Mouse (Mus musculus) MEL (cell line): Measurements from ENCODE around the gene Clic4. TPM values are rescaled to one million over a fixed set of nuclear protein-coding genes. Genes with fewer than 3 reads are reported as not detected.

Experiments
- DNase-seq: peaks from one replicate; pipeline ENCODE4 v3.0.0; 2011; ENCODE audit warnings: low read depth, low spot score
- H3K27ac ChIP-seq: 2 replicates; pipeline ENCODE4 v1.5.1; 2012; ENCODE audit warnings: low read depth, mild to moderate bottlenecking, control low read depth, low read length, moderate library complexity; ENCODE audit not compliant: control insufficient read depth
- H3K27me3 ChIP-seq, 2 experiments: fragments of 150-350 bp in 1 of 2; sonication (generic) in 1 of 2; 2 replicates each; pipeline ENCODE4 v1.6.1; 2012; ENCODE audit warnings: low read length in 2 of 2, mild to moderate bottlenecking in 2 of 2, improper control_type of control experiment in 1 of 2, moderate library complexity in 1 of 2; ENCODE audit not compliant: insufficient read depth in 2 of 2, control insufficient read depth in 1 of 2
- H3K36me3 ChIP-seq, 2 experiments: 2 replicates each; pipeline ENCODE4 v1.6.1; 2012 to 2014; ENCODE audit warnings: low read length in 2 of 2, improper control_type of control experiment in 1 of 2, inconsistent platforms in 1 of 2, mild to moderate bottlenecking in 1 of 2; ENCODE audit not compliant: insufficient read depth in 2 of 2, control insufficient read depth in 1 of 2
- H3K4me1 ChIP-seq, 2 experiments: fragments of 150-350 bp in 1 of 2; sonication (generic) in 1 of 2; 2 replicates each; pipeline ENCODE4 v1.6.1; 2012; ENCODE audit warnings: low read length in 2 of 2, improper control_type of control experiment in 1 of 2, mild to moderate bottlenecking in 1 of 2; ENCODE audit not compliant: insufficient read depth in 2 of 2, control insufficient read depth in 1 of 2
- H3K4me3 ChIP-seq, 2 experiments: fragments of 150-350 bp in 1 of 2; sonication (generic) in 1 of 2; 2 replicates each; pipeline ENCODE4 v1.5.1; 2012; ENCODE audit warnings: low read depth in 2 of 2, low read length in 2 of 2, mild to moderate bottlenecking in 2 of 2, moderate library complexity in 2 of 2, control low read depth in 1 of 2, improper control_type of control experiment in 1 of 2; ENCODE audit not compliant: control insufficient read depth in 1 of 2, insufficient read depth in 1 of 2
- H3K79me2 ChIP-seq: 2 replicates; pipeline ENCODE4 v1.6.1; 2012; ENCODE audit warnings: mild to moderate bottlenecking, low read length, moderate library complexity; ENCODE audit not compliant: control insufficient read depth, poor library complexity, insufficient read depth
- H3K9ac ChIP-seq: 2 replicates; pipeline ENCODE4 v1.6.1; 2012; ENCODE audit warnings: low read depth, mild to moderate bottlenecking, control low read depth, low read length, moderate library complexity; ENCODE audit not compliant: control insufficient read depth, poor library complexity, severe bottlenecking
- H3K9me3 ChIP-seq: fragments of 150-350 bp; sonication (generic); replicated peaks from 2 replicates; pipeline ENCODE4 v1.6.1; 2012; ENCODE audit warnings: mild to moderate bottlenecking, low read length, improper control_type of control experiment, moderate library complexity; ENCODE audit not compliant: insufficient read depth
- E2F4 ChIP-seq: IDR thresholded peaks from 2 replicates; pipeline ENCODE4 v1.6.1; 2011; ENCODE audit warnings: low read depth, low read length, improper control_type of control experiment, borderline replicate concordance
- ELF1 ChIP-seq: IDR thresholded peaks from 2 replicates; pipeline ENCODE4 v1.6.1; 2014; ENCODE audit warnings: low read depth, mild to moderate bottlenecking, inconsistent platforms, low read length, improper control_type of control experiment, moderate library complexity
- EP300 ChIP-seq, 2 experiments: IDR thresholded peaks; 2 replicates each; pipeline ENCODE4 v1.6.1; 2011; ENCODE audit warnings: improper control_type of control experiment in 2 of 2, low read length in 2 of 2, low read depth in 1 of 2, mild to moderate bottlenecking in 1 of 2
- GABPA ChIP-seq: IDR thresholded peaks from 2 replicates; pipeline ENCODE4 v1.6.1; 2012; ENCODE audit warnings: low read depth, mild to moderate bottlenecking, inconsistent platforms, low read length, improper control_type of control experiment, moderate library complexity
- HCFC1 ChIP-seq: IDR thresholded peaks from 2 replicates; pipeline ENCODE4 v1.6.1; 2012; ENCODE audit warnings: low read depth, mild to moderate bottlenecking, inconsistent platforms, low read length, improper control_type of control experiment, moderate library complexity
- KAT2A ChIP-seq: conservative IDR thresholded peaks from 2 replicates; pipeline ENCODE4 v1.6.1; 2012; ENCODE audit warnings: low read depth, low read length, improper control_type of control experiment, inconsistent platforms
- MAFK ChIP-seq: IDR thresholded peaks from 2 replicates; pipeline ENCODE4 v1.6.1; 2011; ENCODE audit warnings: low read depth, mild to moderate bottlenecking, low read length, improper control_type of control experiment, borderline replicate concordance
- MAX ChIP-seq: IDR thresholded peaks from 2 replicates; pipeline ENCODE4 v1.6.1; 2011; ENCODE audit warnings: low read length, improper control_type of control experiment
- MAZ ChIP-seq: IDR thresholded peaks from 2 replicates; pipeline ENCODE4 v1.6.1; 2012; ENCODE audit warnings: low read depth, mild to moderate bottlenecking, inconsistent platforms, low read length, improper control_type of control experiment
- MXI1 ChIP-seq: IDR thresholded peaks from 2 replicates; pipeline ENCODE4 v1.6.1; 2011; ENCODE audit warnings: mild to moderate bottlenecking, low read depth, low read length, improper control_type of control experiment
- MYB ChIP-seq: IDR thresholded peaks from 2 replicates; pipeline ENCODE4 v1.6.1; 2011; ENCODE audit warnings: mild to moderate bottlenecking, low read depth, low read length, improper control_type of control experiment
- MYC ChIP-seq: IDR thresholded peaks from 2 replicates; pipeline ENCODE4 v1.6.1; 2011; ENCODE audit warnings: low read depth, mild to moderate bottlenecking, low read length, improper control_type of control experiment, moderate library complexity
- NELFE ChIP-seq: IDR thresholded peaks from 2 replicates; pipeline ENCODE4 v1.6.1; 2011; ENCODE audit warnings: low read depth, low read length, improper control_type of control experiment
- POLR2AphosphoS2 ChIP-seq: IDR thresholded peaks from 2 replicates; pipeline ENCODE4 v1.6.1; 2011; ENCODE audit warnings: low read length, improper control_type of control experiment
- POLR2AphosphoS5 ChIP-seq: IDR thresholded peaks from 2 replicates; pipeline ENCODE4 v1.6.1; 2012; ENCODE audit warnings: low read depth, borderline replicate concordance, mild to moderate bottlenecking, inconsistent platforms, low read length, moderate library complexity, mixed read lengths
- RAD21 ChIP-seq: IDR thresholded peaks from 2 replicates; pipeline ENCODE4 v1.6.1; 2011; ENCODE audit warnings: mild to moderate bottlenecking, low read depth, low read length, improper control_type of control experiment
- RCOR1 ChIP-seq: IDR thresholded peaks from 2 replicates; pipeline ENCODE4 v1.6.1; 2012; ENCODE audit warnings: low read depth, mild to moderate bottlenecking, inconsistent platforms, low read length, improper control_type of control experiment
- SIN3A ChIP-seq: IDR thresholded peaks from 2 replicates; pipeline ENCODE4 v1.6.1; 2012; ENCODE audit warnings: low read length, improper control_type of control experiment, inconsistent platforms
- SMC3 ChIP-seq: IDR thresholded peaks from 2 replicates; pipeline ENCODE4 v1.6.1; 2011; ENCODE audit warnings: low read depth, low read length, improper control_type of control experiment
- TAL1 ChIP-seq: IDR thresholded peaks from 2 replicates; pipeline ENCODE4 v1.6.1; 2012; ENCODE audit warnings: mild to moderate bottlenecking, inconsistent platforms, low read length, moderate library complexity, mixed read lengths
- TBP ChIP-seq: IDR thresholded peaks from 2 replicates; pipeline ENCODE4 v1.8.0; 2011; ENCODE audit warnings: low read depth, low read length, improper control_type of control experiment
- TCF12 ChIP-seq: IDR thresholded peaks from 2 replicates; pipeline ENCODE4 v1.6.1; 2014; ENCODE audit warnings: low read depth, mild to moderate bottlenecking, inconsistent platforms, low read length, improper control_type of control experiment, moderate library complexity
- USF1 ChIP-seq: IDR thresholded peaks from 2 replicates; pipeline ENCODE4 v1.6.1; 2014; ENCODE audit warnings: low read depth, mild to moderate bottlenecking, inconsistent platforms, low read length, improper control_type of control experiment, moderate library complexity
- USF2 ChIP-seq, 2 experiments: IDR thresholded peaks; 2 replicates each; pipeline ENCODE4 v1.6.1; 2011 to 2012; ENCODE audit warnings: improper control_type of control experiment in 2 of 2, low read length in 2 of 2, borderline replicate concordance in 1 of 2, inconsistent platforms in 1 of 2, low read depth in 1 of 2, mild to moderate bottlenecking in 1 of 2; ENCODE audit not compliant: insufficient read depth in 1 of 2
- ZC3H11A ChIP-seq: IDR thresholded peaks from 2 replicates; pipeline ENCODE4 v1.6.1; 2012; ENCODE audit warnings: low read depth, mild to moderate bottlenecking, inconsistent platforms, low read length, improper control_type of control experiment
- ZKSCAN1 ChIP-seq: IDR thresholded peaks from 2 replicates; pipeline ENCODE4 v1.6.1; 2012; ENCODE audit warnings: low read depth, mild to moderate bottlenecking, inconsistent platforms, low read length, improper control_type of control experiment, moderate library complexity
- polyA plus RNA-seq, 2 experiments: library from polyadenylated mRNA; stranded (reverse) in 1 of 2; unstranded in 1 of 2; fragments of >175 nt in 1 of 2; fragments of >200 nt in 1 of 2; gene quantifications; 2 replicates each; pipeline versions ENCODE4 v1.2.1 to v1.2.4; 2012; ENCODE audit warnings: low replicate concordance in 2 of 2, low read depth in 1 of 2; ENCODE audit not compliant: insufficient read length in 2 of 2, insufficient read depth in 1 of 2, missing spikeins in 1 of 2
- total RNA-seq: library from RNA; depleted of rRNA; stranded (reverse); fragments of 300-350 nt; gene quantifications from 2 replicates; pipeline ENCODE4 v1.2.3, GENCODE M21; 2012

The Clic4 gene
- total and polyA plus RNA-seq, 3 experiments, result 32.9 to 274 (median 83.8) TPM

- Histone ChIP-seq H3K9me3 (no peaks in the 10 kb centered on the region), H3K36me3 (peaks cover 5 to 7% of the 10 kb centered on the region in 2 experiments), H3K9ac (no peak overlapping the region), H3K27me3 (no peaks in the 10 kb centered on the region), H3K4me1 (peaks cover 0 to 5% of the 10 kb centered on the region in 2 experiments; a peak in 1 of 4 replicates), H3K79me2 (peaks cover 3% of the 10 kb centered on the region)
- peak; percentile 67 for DNase-seq
- TF ChIP-seq MYC, result no peak
- TF ChIP-seq MAZ, result 0 out of 2 replicates have a peak, but pooled peaks have one; percentile 5
- no peak for TF ChIP-seq MYB
- TF ChIP-seq ZKSCAN1, result no peak
- no peak for TF ChIP-seq EP300 (IDR thresholded peaks at IDR 0.05; ENCODE audit: low read depth in 1 of 2, low read length in 2 of 2)
- no peak for TF ChIP-seq RAD21
- TF ChIP-seq MAFK, result no peak
- no peak for TF ChIP-seq ELF1
- TF ChIP-seq MXI1, result no peak
- TF ChIP-seq KAT2A, result no peak
- no peak for TF ChIP-seq GABPA
- no peak for TF ChIP-seq TAL1
- peak; percentile 88 for TF ChIP-seq POLR2AphosphoS2
- TF ChIP-seq TBP, result no peak
- no peak for TF ChIP-seq RCOR1
- no peak for TF ChIP-seq HCFC1
- no peak for TF ChIP-seq SMC3
- no peak for TF ChIP-seq USF1
- TF ChIP-seq USF2 (IDR thresholded peaks at IDR 0.05; ENCODE audit: borderline replicate concordance in 1 of 2, insufficient read depth in 1 of 2, low read depth in 1 of 2, low read length in 2 of 2), result no peak
- TF ChIP-seq ZC3H11A, result no peak
- 0 out of 2 replicates have a peak, but pooled peaks have one; percentile 26 for TF ChIP-seq SIN3A
- no peak for TF ChIP-seq TCF12
- TF ChIP-seq MAX, result no peak
- no peak for TF ChIP-seq NELFE
- TF ChIP-seq POLR2AphosphoS5, result no peak
- no peak for TF ChIP-seq E2F4
- TF ChIP-seq, all 39 proteins: peak for 3
- H3K4me3 ChIP-seq, result no peak overlapping the region
- H3K27ac ChIP-seq, result no peak overlapping the region
Measured at GRCm38 (mm10) chr4:135190364-135190763, 82.2 kb downstream of the Clic4 start.
